Mouse (Mus musculus) retina, postnatal 7 days (tissue): Measurements from ENCODE around the gene Slc22a20.

Source experiments
- DNase-seq: peaks from one replicate; pipeline ENCODE4 v3.0.0-alpha.2; 2012; ENCODE audit warnings: low read depth, low spot score

Slc22a20 gene

DNA sequence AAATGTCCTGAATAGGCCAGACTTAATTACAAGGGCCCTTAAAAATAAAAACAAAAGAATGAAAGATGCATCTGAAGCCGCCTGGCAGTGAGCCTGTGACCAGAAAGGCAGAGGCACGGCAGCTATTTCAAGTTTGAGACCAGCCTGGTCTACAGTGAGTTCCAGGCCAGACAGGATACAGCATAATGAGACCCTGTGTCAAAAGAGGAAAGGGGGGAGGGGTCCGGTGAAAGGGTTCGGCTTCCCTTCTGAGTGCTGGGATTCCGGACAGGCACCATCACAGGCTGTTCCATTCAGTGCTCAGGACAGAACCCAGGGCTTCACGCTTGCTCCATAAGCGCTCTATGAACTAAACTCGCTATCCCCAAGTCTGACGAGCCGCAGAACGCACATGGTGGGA lies 58.9 kb downstream of the Slc22a20 start:
- DNase-seq = no peak

DNA sequence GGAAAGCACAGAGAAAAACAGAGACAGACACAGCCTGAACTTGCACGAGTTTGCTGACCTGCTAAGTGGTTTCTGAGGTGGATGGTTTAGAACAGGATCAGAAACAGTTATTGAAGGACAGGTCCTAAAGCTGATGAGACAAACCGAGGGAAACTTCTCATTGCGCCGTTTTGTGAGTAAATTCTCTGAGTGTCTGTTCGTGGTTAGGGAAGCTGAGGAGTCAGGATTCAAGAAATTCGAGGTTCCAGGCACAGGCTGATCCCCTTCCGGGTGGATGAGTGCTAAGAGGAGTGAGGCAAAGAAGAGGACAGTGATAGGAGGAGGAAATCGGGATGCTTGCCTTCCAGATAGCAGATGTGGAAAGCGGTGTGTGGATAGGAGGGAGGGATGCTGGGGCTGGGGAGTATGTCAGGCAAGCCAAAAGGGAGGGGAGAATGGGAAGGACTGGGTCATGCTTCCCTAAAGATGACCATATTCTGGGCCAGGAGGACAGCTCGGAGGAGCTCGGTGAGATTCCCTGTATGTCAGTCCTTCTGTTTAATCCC lies 60.6 kb downstream of the Slc22a20 start:
- DNase-seq = no peak

DNA sequence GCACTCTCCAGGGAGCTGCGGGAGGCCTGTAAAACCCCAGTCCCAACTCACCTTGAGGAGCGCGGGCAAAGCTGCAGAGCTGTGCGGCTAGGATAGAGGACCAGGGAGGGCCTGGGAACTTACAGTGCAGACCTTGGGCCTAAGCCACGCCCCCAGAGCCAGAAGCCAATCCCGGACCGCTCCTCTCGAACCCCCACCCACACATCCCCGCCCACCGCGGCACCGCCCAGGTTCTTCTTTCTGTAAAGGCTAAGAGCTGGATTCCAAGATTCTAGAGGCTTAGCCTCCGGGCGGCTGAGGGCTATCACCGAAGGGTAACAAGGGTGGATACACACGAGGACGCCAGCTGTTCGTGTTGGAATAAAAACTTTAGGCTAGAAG lies 61.2 kb downstream of the Slc22a20 start, which contains the start of gene Cdc42ep2:
Cdc42ep2 (minus strand) TSS at position 104 of the 381 bp plus-strand sequence.
- peak; percentile 81 for DNase-seq

DNA sequence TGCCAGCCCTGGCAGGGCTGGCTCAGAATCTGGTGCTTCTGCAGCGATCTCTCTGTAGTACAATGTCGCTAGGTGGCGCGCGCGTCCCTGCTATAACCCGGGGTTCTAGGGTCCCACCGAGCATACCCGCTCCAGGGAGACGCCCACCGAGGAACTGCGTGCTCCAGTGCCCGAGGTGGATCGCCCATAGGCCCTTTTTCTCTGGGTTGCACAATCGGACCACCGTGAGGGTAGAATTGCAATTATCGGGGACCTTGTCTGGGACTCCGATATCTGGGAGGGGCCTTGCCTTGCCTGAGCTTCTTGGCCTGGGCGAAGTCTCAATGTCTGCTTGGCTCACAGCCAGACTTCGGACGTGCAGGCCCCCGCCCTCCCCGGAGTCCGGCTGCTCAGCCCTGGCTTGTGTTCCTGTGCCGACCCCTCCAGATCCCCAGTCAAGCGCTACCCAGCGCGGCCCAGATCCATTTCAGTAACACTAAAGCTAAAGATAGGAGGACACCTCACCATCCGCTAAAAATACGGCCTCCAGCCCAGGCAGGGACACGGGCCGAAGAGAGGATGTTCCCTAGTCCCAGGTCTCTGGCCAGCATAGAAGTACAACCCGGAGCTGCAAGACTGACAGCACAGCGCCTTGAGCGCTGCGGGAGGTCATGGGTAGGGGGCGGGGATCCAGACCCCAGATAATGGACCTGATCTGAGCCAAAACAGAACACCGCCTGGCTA lies 61.8 kb downstream of the Slc22a20 start:
- peak; percentile 78 for DNase-seq

DNA sequence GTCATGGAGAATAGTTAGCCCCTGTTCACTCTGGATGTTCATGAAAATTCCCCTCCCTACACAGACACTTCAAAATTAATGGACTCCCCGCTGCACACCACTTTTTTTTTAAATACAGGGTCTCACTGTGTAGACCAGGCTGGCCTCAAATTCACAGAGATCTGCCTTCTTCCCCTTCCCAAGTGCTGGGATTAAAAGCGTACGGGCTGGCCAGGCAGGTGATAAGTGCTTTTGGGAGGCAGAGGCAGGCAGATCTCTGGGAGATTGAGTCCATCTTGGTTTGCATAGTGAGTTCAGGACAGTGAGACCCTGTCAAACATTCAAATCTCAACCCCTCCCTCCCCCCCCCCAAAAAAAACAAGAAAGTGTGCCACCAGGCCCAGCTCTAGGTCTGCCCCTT lies 63.0 kb downstream of the Slc22a20 start:
- no peak for DNase-seq

DNA sequence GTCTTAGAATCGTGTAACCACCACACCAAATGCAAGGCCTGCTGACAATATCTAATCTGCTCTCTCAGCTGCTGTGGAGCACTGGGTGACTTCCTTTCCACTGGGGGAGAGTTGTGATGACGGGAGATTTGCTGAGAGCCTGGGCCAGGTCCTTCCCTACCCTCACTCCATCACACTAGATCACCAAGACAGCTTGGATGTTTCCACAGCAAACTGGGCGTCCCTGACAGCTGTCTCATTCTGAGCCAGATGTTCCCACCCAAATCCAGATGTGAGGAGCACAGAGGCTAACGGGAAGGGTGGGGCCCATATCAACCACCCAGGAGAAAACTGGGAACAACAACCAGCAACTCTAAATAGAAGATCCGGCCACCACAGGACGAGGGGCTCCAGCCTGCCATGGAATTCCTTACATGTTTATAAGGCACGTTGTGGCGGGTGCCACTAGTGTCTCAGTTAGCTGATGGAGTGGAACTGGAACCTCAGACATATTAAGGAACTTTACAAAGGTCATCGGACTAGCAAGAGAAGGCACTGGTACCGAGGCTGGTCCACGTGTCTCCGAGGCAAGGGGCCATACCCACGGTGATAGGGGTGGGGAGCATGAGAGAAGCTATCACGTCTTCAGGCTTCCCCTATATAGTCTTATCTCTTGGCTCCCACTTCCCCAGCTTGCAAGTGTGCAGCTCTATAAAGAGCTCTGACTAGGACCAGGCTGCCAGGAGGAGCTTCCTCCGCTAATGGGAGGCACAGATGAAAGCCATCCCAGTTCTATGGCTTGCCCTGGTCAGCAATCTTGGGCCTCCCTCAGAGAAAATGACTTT lies 63.6 kb downstream of the Slc22a20 start:
- no peak for DNase-seq

DNA sequence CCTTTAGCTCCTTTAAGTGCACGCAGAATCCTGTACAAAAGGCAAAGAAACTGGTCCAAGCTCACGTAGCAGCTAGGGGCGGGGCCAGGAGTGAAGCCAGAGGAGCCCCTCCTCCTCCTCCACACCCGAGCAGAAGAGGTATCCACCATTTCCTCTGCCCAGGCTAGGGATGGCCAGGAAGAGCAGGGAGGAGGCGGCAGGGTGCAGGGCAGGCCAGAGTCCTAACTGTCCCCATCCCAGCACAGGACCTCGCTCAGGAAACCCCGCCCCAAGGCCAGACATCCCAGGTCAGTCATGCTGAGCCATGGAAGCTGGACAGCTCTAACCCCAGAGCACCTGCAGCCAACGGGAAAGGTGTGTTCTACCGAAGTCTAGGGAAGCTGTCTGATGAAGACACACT lies 64.2 kb downstream of the Slc22a20 start:
- DNase-seq = no peak
